ENCODE assay signal across 11 mouse cellular contexts in the genomic region with DNA sequence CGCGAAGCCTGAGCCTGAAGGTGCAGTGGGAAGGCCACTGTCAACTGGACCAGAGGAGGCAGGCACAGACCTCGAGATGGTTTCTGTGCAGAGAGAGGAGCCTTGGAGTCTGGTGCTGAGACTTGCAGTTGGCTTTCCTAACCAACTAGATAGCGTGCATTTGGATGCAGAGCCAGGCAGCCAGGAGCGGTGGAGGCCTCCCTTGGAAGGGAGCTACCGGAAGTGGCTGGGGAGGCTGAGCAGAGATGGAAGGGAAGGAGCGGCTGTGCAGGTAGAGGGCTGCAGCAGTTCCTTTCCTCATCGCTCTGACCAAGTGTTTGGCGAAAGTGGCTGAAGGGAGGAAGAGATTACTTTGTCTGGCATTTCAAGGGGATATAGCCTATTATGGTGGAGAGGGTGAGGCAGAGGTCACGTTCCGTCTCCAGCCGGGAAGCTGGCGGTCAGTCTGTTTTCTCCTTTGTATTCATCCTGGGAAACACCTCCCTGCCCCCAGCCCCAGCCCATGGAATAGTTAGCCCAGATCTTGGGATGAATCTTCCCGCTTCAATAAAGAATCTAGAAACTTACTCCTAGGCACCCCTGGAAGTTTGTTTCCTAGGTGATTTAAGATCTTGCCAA. TPM values are rescaled to one million over a fixed set of nuclear protein-coding genes. Genes with fewer than 3 reads are reported as not detected.
DNase-seq lines count a peak whose midpoint lies in the region; ATAC-seq lines count a peak whose summit lies in the region.
"Had no signal": no experiment of that assay in that cellular context is flagged by ENCODE, and none has a peak within 500 bp of the region (broad histone marks: within the 10 kb centered on the region; RNA-seq: fewer than 3 reads in every experiment).

No protein-coding gene starts in this region.

- no peak overlapping the region for H3K9ac ChIP-seq in forebrain, embryonic 12.5 days
- no peak overlapping the region for H3K9ac ChIP-seq in forebrain, embryonic 14.5 days (ENCODE audit: low read length)
- H3K9ac ChIP-seq in lung, embryonic 16.5 days (ENCODE audit: low read length): no peak overlapping the region
- H3K9ac ChIP-seq in hindbrain, embryonic 15.5 days: 0 out of 2 replicates have a peak overlapping the region, but pooled peaks have one; percentile 4
- 0 out of 2 replicates have a peak overlapping the region, but pooled peaks have one; percentile 16 for H3K9ac ChIP-seq in neural tube, embryonic 14.5 days (replicated peaks; ENCODE audit: low read depth, low read length)
- no peak overlapping the region for H3K9ac ChIP-seq in liver, embryonic 11.5 days (ENCODE audit: low read depth, low read length)

- H3K9me3 ChIP-seq in forebrain, embryonic 12.5 days: peaks cover 6% of the 10 kb centered on the region
- 0 out of 2 replicates have a peak, but pooled peaks cover 4% of the 10 kb centered on the region for H3K9me3 ChIP-seq in forebrain, embryonic 14.5 days (replicated peaks; ENCODE audit: control insufficient read depth, low read length)
- H3K9me3 ChIP-seq in lung, embryonic 16.5 days (ENCODE audit: control insufficient read depth, low read length): peaks cover 4% of the 10 kb centered on the region; the same call in 1 of the 2 replicates
- H3K9me3 ChIP-seq in hindbrain, embryonic 15.5 days: 0 out of 2 replicates have a peak, but pooled peaks cover 4% of the 10 kb centered on the region
- H3K9me3 ChIP-seq in neural tube, embryonic 14.5 days (ENCODE audit: control insufficient read depth, low read length): no peaks in the 10 kb centered on the region
- H3K9me3 ChIP-seq in liver, embryonic 11.5 days (ENCODE audit: control insufficient read depth, low read length): no peaks in the 10 kb centered on the region; the same call in 1 of the 2 replicates

- no peak for DNase-seq in forebrain, embryonic 14.5 days (ENCODE audit: low spot score)
- DNase-seq in lung, postnatal 36 days: no peak
- no peak for DNase-seq in right cerebral cortex, postnatal 25 days
- DNase-seq in liver, embryonic 11.5 days (ENCODE audit: low spot score): no peak
- DNase-seq: kidney, adult 2 months; lung, postnatal 10 days had no signal

- no peaks in the 10 kb centered on the region for H3K27me3 ChIP-seq in forebrain, embryonic 12.5 days
- H3K27me3 ChIP-seq in forebrain, embryonic 14.5 days (replicated peaks; ENCODE audit: control insufficient read depth, insufficient read depth, low read length): no peaks in the 10 kb centered on the region
- no peaks in the 10 kb centered on the region for H3K27me3 ChIP-seq in lung, embryonic 16.5 days (ENCODE audit: control insufficient read depth, insufficient read depth, low read depth, low read length)
- H3K27me3 ChIP-seq in hindbrain, embryonic 15.5 days: no peaks in the 10 kb centered on the region
- H3K27me3 ChIP-seq in neural tube, embryonic 14.5 days (ENCODE audit: control insufficient read depth, insufficient read depth, low read length): no peaks in the 10 kb centered on the region
- H3K27me3 ChIP-seq in liver, embryonic 11.5 days (replicated peaks; ENCODE audit: control insufficient read depth, insufficient read depth, low read length): peaks cover 13% of the 10 kb centered on the region
- H3K27me3 ChIP-seq: Patski had no signal

- peak overlapping the region; percentile 33; the same call in 1 of the 2 replicates for H3K4me2 ChIP-seq in forebrain, embryonic 12.5 days
- H3K4me2 ChIP-seq in forebrain, embryonic 14.5 days (ENCODE audit: low read length): no peak overlapping the region
- peak overlapping the region; percentile 37; the same call in 1 of the 2 replicates for H3K4me2 ChIP-seq in lung, embryonic 16.5 days (ENCODE audit: low read depth, low read length)
- no peak overlapping the region for H3K4me2 ChIP-seq in hindbrain, embryonic 15.5 days
- no peak overlapping the region for H3K4me2 ChIP-seq in neural tube, embryonic 14.5 days (ENCODE audit: low read depth, low read length)
- no peak overlapping the region for H3K4me2 ChIP-seq in liver, embryonic 11.5 days

- no peak for ATAC-seq in forebrain, embryonic 12.5 days (ENCODE audit: low FRiP score)
- no peak for ATAC-seq in forebrain, embryonic 14.5 days
- no peak for ATAC-seq in lung, embryonic 16.5 days (ENCODE audit: low read depth)
- ATAC-seq in hindbrain, embryonic 15.5 days (ENCODE audit: low FRiP score, low read depth): no peak
- ATAC-seq in neural tube, embryonic 14.5 days (ENCODE audit: low read depth): no peak
- ATAC-seq in liver, embryonic 11.5 days (replicated peaks; ENCODE audit: low FRiP score): no peak
- ATAC-seq: Patski had no signal

- 23% methylated on average over 13 of the region's 14 CpGs for WGBS in forebrain, embryonic 12.5 days
- whole genome bisulfite sequencing in forebrain, embryonic 14.5 days: 29% methylated on average over 14 of the region's 14 CpGs
- 21% methylated on average over 14 of the region's 14 CpGs for WGBS in lung, embryonic 16.5 days
- WGBS in hindbrain, embryonic 15.5 days: 23% methylated on average over 14 of the region's 14 CpGs
- 20% methylated on average over 14 of the region's 14 CpGs for WGBS in neural tube, embryonic 14.5 days
- WGBS in liver, embryonic 11.5 days: 35% methylated on average over 14 of the region's 14 CpGs

- H3K4me3 ChIP-seq in forebrain, embryonic 12.5 days (replicated peaks): no peak overlapping the region
- H3K4me3 ChIP-seq in forebrain, embryonic 14.5 days (ENCODE audit: low read depth, low read length): no peak overlapping the region
- H3K4me3 ChIP-seq in lung, embryonic 16.5 days (ENCODE audit: low read length): no peak overlapping the region
- no peak overlapping the region for H3K4me3 ChIP-seq in hindbrain, embryonic 15.5 days
- no peak overlapping the region for H3K4me3 ChIP-seq in neural tube, embryonic 14.5 days (ENCODE audit: low read depth, low read length)
- no peak overlapping the region for H3K4me3 ChIP-seq in liver, embryonic 11.5 days (ENCODE audit: low read depth, low read length)

- H3K4me1 ChIP-seq in forebrain, embryonic 12.5 days: peaks cover 26% of the 10 kb centered on the region
- peaks cover 17% of the 10 kb centered on the region for H3K4me1 ChIP-seq in forebrain, embryonic 14.5 days (ENCODE audit: control insufficient read depth, insufficient read depth, low read length)
- peaks cover 14% of the 10 kb centered on the region for H3K4me1 ChIP-seq in lung, embryonic 16.5 days (replicated peaks; ENCODE audit: control insufficient read depth, insufficient read depth, low read length)
- H3K4me1 ChIP-seq in hindbrain, embryonic 15.5 days (replicated peaks): peaks cover 22% of the 10 kb centered on the region
- H3K4me1 ChIP-seq in neural tube, embryonic 14.5 days (ENCODE audit: control insufficient read depth, insufficient read depth, low read length): peaks cover 16% of the 10 kb centered on the region
- H3K4me1 ChIP-seq in liver, embryonic 11.5 days (replicated peaks; ENCODE audit: control insufficient read depth, insufficient read depth, low read length): no peaks in the 10 kb centered on the region; the same call in 1 of the 2 replicates

- no peak overlapping the region for H3K27ac ChIP-seq in forebrain, embryonic 12.5 days
- no peak overlapping the region; the same call in 1 of the 2 replicates for H3K27ac ChIP-seq in forebrain, embryonic 14.5 days (ENCODE audit: low read depth, low read length)
- no peak overlapping the region for H3K27ac ChIP-seq in lung, embryonic 16.5 days (ENCODE audit: low read length)
- H3K27ac ChIP-seq in hindbrain, embryonic 15.5 days (replicated peaks): peak overlapping the region; percentile 44
- H3K27ac ChIP-seq in neural tube, embryonic 14.5 days (ENCODE audit: low read depth, low read length): 0 out of 2 replicates have a peak overlapping the region, but pooled peaks have one; percentile 44
- no peak overlapping the region for H3K27ac ChIP-seq in liver, embryonic 11.5 days (ENCODE audit: low read depth, low read length)

- no peaks in the 10 kb centered on the region for H3K36me3 ChIP-seq in forebrain, embryonic 12.5 days (replicated peaks)
- no peaks in the 10 kb centered on the region for H3K36me3 ChIP-seq in forebrain, embryonic 14.5 days (ENCODE audit: control insufficient read depth, insufficient read depth, low read length)
- no peaks in the 10 kb centered on the region for H3K36me3 ChIP-seq in lung, embryonic 16.5 days (ENCODE audit: control insufficient read depth, insufficient read depth, low read length)
- no peaks in the 10 kb centered on the region for H3K36me3 ChIP-seq in hindbrain, embryonic 15.5 days
- no peaks in the 10 kb centered on the region for H3K36me3 ChIP-seq in neural tube, embryonic 14.5 days (ENCODE audit: control insufficient read depth, insufficient read depth, low read length)
- H3K36me3 ChIP-seq in liver, embryonic 11.5 days (ENCODE audit: control insufficient read depth, insufficient read depth, low read length): no peaks in the 10 kb centered on the region

RNA-seq across cellular contexts. Expression of gene Rps24, which starts 20.6 kb away (rescaled TPM):
- polyA plus RNA-seq in forebrain, embryonic 12.5 days (2016; fragmentation: Nextera tagmentation; extraction: Ambion mirVana): 998 and 1,043 TPM in 2 replicates
- 726 and 919 TPM in 2 replicates for polyA plus RNA-seq in forebrain, embryonic 14.5 days (2014; fragmentation: Nextera tagmentation; extraction: Ambion mirVana)
- polyA plus RNA-seq in lung, embryonic 16.5 days (2015; fragmentation: Nextera tagmentation; extraction: Ambion mirVana): 792 and 827 TPM in 2 replicates
- 520 and 607 TPM in 2 replicates for polyA plus RNA-seq in hindbrain, embryonic 15.5 days (2015; fragmentation: Nextera tagmentation; extraction: Ambion mirVana)
- 705 and 740 TPM in 2 replicates for polyA plus RNA-seq in neural tube, embryonic 14.5 days (2014; fragmentation: Nextera tagmentation; extraction: Ambion mirVana)
- polyA plus RNA-seq in liver, embryonic 11.5 days (2014; fragmentation: Nextera tagmentation; extraction: Ambion mirVana): 1,414 and 1,515 TPM in 2 replicates

RNA-seq across cellular contexts. Expression of gene Polr3a, which starts 20.7 kb away (rescaled TPM):
- polyA plus RNA-seq in forebrain, embryonic 12.5 days (2016; fragmentation: Nextera tagmentation; extraction: Ambion mirVana): 19.3 and 21.3 TPM in 2 replicates
- 14.7 and 15.5 TPM in 2 replicates for polyA plus RNA-seq in forebrain, embryonic 14.5 days (2014; fragmentation: Nextera tagmentation; extraction: Ambion mirVana)
- 16.8 and 17.9 TPM in 2 replicates for polyA plus RNA-seq in lung, embryonic 16.5 days (2015; fragmentation: Nextera tagmentation; extraction: Ambion mirVana)
- polyA plus RNA-seq in hindbrain, embryonic 15.5 days (2015; fragmentation: Nextera tagmentation; extraction: Ambion mirVana): 18.0 and 20.1 TPM in 2 replicates
- polyA plus RNA-seq in neural tube, embryonic 14.5 days (2014; fragmentation: Nextera tagmentation; extraction: Ambion mirVana): 19.8 and 23.7 TPM in 2 replicates
- polyA plus RNA-seq in liver, embryonic 11.5 days (2014; fragmentation: Nextera tagmentation; extraction: Ambion mirVana): 18.2 and 18.7 TPM in 2 replicates

Comparison
In these comparisons a context has a peak if more than half of its experiments do, and no peak if none do; other contexts are left out.
1. H3K4me2 ChIP-seq: peak in forebrain, embryonic 12.5 days (single experiment) and lung, embryonic 16.5 days (single experiment); none in forebrain, embryonic 14.5 days (single experiment), hindbrain, embryonic 15.5 days (single experiment), neural tube, embryonic 14.5 days (single experiment) and liver, embryonic 11.5 days (single experiment).
2. H3K27ac ChIP-seq: peak in hindbrain, embryonic 15.5 days (single experiment) and neural tube, embryonic 14.5 days (single experiment); none in forebrain, embryonic 12.5 days (single experiment), forebrain, embryonic 14.5 days (single experiment), lung, embryonic 16.5 days (single experiment) and liver, embryonic 11.5 days (single experiment).
3. H3K9ac ChIP-seq: peak in hindbrain, embryonic 15.5 days (single experiment) and neural tube, embryonic 14.5 days (single experiment); none in forebrain, embryonic 12.5 days (single experiment), forebrain, embryonic 14.5 days (single experiment), lung, embryonic 16.5 days (single experiment) and liver, embryonic 11.5 days (single experiment).